Mouse (Mus musculus) spleen, embryonic (tissue): Measurements from ENCODE around the gene Stx4a.

Experiments
- CTCF ChIA-PET: fragments of 350-600 bp; sonication (Branson Sonifier 250); formaldehyde crosslinking; loops from one replicate; lab custom pipeline; 2022; lab: Charles Lee

Gene Stx4a

GRCm38 (mm10) chr7:127824176-127824871, at the start of gene Stx4a, which contains the start of gene Stx1b:
Stx4a (plus strand) TSS chr7:127824294.
Stx1b (minus strand) TSS chr7:127824549.
- CTCF ChIA-PET = no interaction called here

- CTCF ChIA-PET = interaction anchor here (0.7 kb wide), 1 partner anchor 207 kb away, joined by 9 read pairs; no protein-coding TSS in a partner anchor
Observed at GRCm38 (mm10) chr7:127775837-127776236, 48.3 kb upstream of the Stx4a start.

- CTCF ChIA-PET = interaction anchor here (0.7 kb wide), 1 partner anchor 206 kb away, joined by 9 read pairs; no protein-coding TSS in a partner anchor
Observed at GRCm38 (mm10) chr7:127776426-127776825, 47.7 kb upstream of the Stx4a start, which contains the start of gene Setd1a. Setd1a (plus strand) TSS chr7:127776670.

- CTCF ChIA-PET = no interaction called here
Observed at GRCm38 (mm10) chr7:127776878-127777473, 47.1 kb upstream of the Stx4a start.

- CTCF ChIA-PET = no interaction called here
Observed at GRCm38 (mm10) chr7:127777474-127778266, 46.4 kb upstream of the Stx4a start.

- CTCF ChIA-PET = interaction anchor here (0.6 kb wide), 1 partner anchor 82 kb away, joined by 3 read pairs; no protein-coding TSS in a partner anchor
Observed at GRCm38 (mm10) chr7:127778350-127778749, 45.7 kb upstream of the Stx4a start.

- CTCF ChIA-PET = no interaction called here
Observed at GRCm38 (mm10) chr7:127785308-127785707, 38.8 kb upstream of the Stx4a start, which contains the start of gene Gm49388. Gm49388 (plus strand) TSS chr7:127785608.

- CTCF ChIA-PET = no interaction called here
Observed at GRCm38 (mm10) chr7:127797076-127797845, 26.8 kb upstream of the Stx4a start.

GRCm38 (mm10) chr7:127798591-127798990, 25.5 kb upstream of the Stx4a start:
- CTCF ChIA-PET = no interaction called here

GRCm38 (mm10) chr7:127799211-127799610, 24.9 kb upstream of the Stx4a start:
- CTCF ChIA-PET = no interaction called here

- CTCF ChIA-PET = no interaction called here
Observed at GRCm38 (mm10) chr7:127799738-127800137, 24.4 kb upstream of the Stx4a start.

GRCm38 (mm10) chr7:127800435-127801009, 23.6 kb upstream of the Stx4a start, which contains the start of gene Hsd3b7:
Hsd3b7 (plus strand) TSS chr7:127800604.
- CTCF ChIA-PET = interaction anchor here (0.5 to 1.2 kb wide), 7 partner anchors 8 to 159 kb away, joined by 3 to 12 read pairs (median 4); partner anchors contain the start of gene Kat8

- CTCF ChIA-PET = interaction anchor here (0.5 to 1.2 kb wide), 8 partner anchors 9 to 158 kb away, joined by 3 to 12 read pairs (median 6); partner anchors contain the start of gene Kat8
Observed at GRCm38 (mm10) chr7:127801010-127801621, 23.0 kb upstream of the Stx4a start.

GRCm38 (mm10) chr7:127802313-127802712, 21.8 kb upstream of the Stx4a start:
- CTCF ChIA-PET = no interaction called here

GRCm38 (mm10) chr7:127808821-127809220, 15.3 kb upstream of the Stx4a start:
- CTCF ChIA-PET = interaction anchor here (0.6 kb wide), 1 partner anchor 66 kb away, joined by 3 read pairs; no protein-coding TSS in a partner anchor

- CTCF ChIA-PET = no interaction called here
Observed at GRCm38 (mm10) chr7:127809846-127810245, 14.2 kb upstream of the Stx4a start.

- CTCF ChIA-PET = no interaction called here
Observed at GRCm38 (mm10) chr7:127810650-127811049, 13.4 kb upstream of the Stx4a start.

GRCm38 (mm10) chr7:127811240-127811639, 12.9 kb upstream of the Stx4a start:
- CTCF ChIA-PET = no interaction called here

GRCm38 (mm10) chr7:127812292-127812691, 11.8 kb upstream of the Stx4a start:
- CTCF ChIA-PET = no interaction called here

- CTCF ChIA-PET = no interaction called here
Observed at GRCm38 (mm10) chr7:127813821-127814220, 10.3 kb upstream of the Stx4a start.
